Comparison of ENCODE assay signal across 8 mouse cellular contexts in genomic region chr11:12373106-12374098, GRCm38 (mm10).
A peak's percentile ranks its signal among the peaks of the same experiment; 100 is the strongest.
DNase-seq lines count a peak whose midpoint lies in the region; ATAC-seq and TF ChIP-seq lines count a peak whose summit lies in the region.

No protein-coding gene starts in this region.

- H3K4me3 ChIP-seq in forebrain, embryonic 14.5 days (ENCODE audit: low read depth, low read length), result no peak overlapping the region
- H3K4me3 ChIP-seq in heart, postnatal 0 days (ENCODE audit: low read depth, low read length), result no peak overlapping the region
- no peak overlapping the region for H3K4me3 ChIP-seq in liver, embryonic 13.5 days (replicated peaks)
- no peak overlapping the region for H3K4me3 ChIP-seq in neural tube, embryonic 15.5 days (replicated peaks)

- DNase-seq in CD4-positive, CD25-positive, alpha-beta regulatory T cell, adult 2 months (ENCODE audit: low read depth, low spot score), result peak; percentile 3
- DNase-seq in forebrain, embryonic 14.5 days (ENCODE audit: low spot score), result peak; percentile 86
- DNase-seq in heart, postnatal 0 days (ENCODE audit: low spot score), result peak; percentile 78
- peak; percentile 80 to 91 for DNase-seq in kidney, postnatal 25 days
- DNase-seq in liver, embryonic 13.5 days, result no peak
- peak; percentile 52 for DNase-seq in urinary bladder, postnatal 10 days (ENCODE audit: low spot score)

- H3K27ac ChIP-seq in forebrain, embryonic 14.5 days (ENCODE audit: low read depth, low read length), result no peak overlapping the region
- H3K27ac ChIP-seq in heart, postnatal 0 days (ENCODE audit: low read depth), result no peak overlapping the region
- H3K27ac ChIP-seq in liver, embryonic 13.5 days, result no peak overlapping the region
- no peak overlapping the region for H3K27ac ChIP-seq in neural tube, embryonic 15.5 days (replicated peaks)

- H3K4me2 ChIP-seq in forebrain, embryonic 14.5 days (ENCODE audit: low read length), result no peak overlapping the region
- no peak overlapping the region for H3K4me2 ChIP-seq in heart, postnatal 0 days (ENCODE audit: low read depth, low read length)
- H3K4me2 ChIP-seq in liver, embryonic 13.5 days, result no peak overlapping the region
- H3K4me2 ChIP-seq in neural tube, embryonic 15.5 days, result no peak overlapping the region

- no peaks in the 10 kb centered on the region for H3K9me3 ChIP-seq in forebrain, embryonic 14.5 days (replicated peaks; ENCODE audit: control insufficient read depth, low read length)
- H3K9me3 ChIP-seq in heart, postnatal 0 days (replicated peaks; ENCODE audit: control insufficient read depth, low read length), result no peaks in the 10 kb centered on the region
- H3K9me3 ChIP-seq in liver, embryonic 13.5 days (replicated peaks), result no peaks in the 10 kb centered on the region
- H3K9me3 ChIP-seq in neural tube, embryonic 15.5 days (replicated peaks), result no peaks in the 10 kb centered on the region

- WGBS in forebrain, embryonic 14.5 days, result 22% methylated on average over 12 of the region's 12 CpGs
- WGBS in heart, postnatal 0 days, result 26% methylated on average over 12 of the region's 12 CpGs
- 30% methylated on average over 12 of the region's 12 CpGs for WGBS in liver, embryonic 13.5 days (ENCODE audit: insufficient replicate concordance)
- 36% methylated on average over 12 of the region's 12 CpGs for WGBS in neural tube, embryonic 15.5 days

- H3K36me3 ChIP-seq in forebrain, embryonic 14.5 days (ENCODE audit: control insufficient read depth, insufficient read depth, low read length), result no peaks in the 10 kb centered on the region
- no peaks in the 10 kb centered on the region for H3K36me3 ChIP-seq in heart, postnatal 0 days (replicated peaks; ENCODE audit: control insufficient read depth, insufficient read depth, low read length)
- no peaks in the 10 kb centered on the region for H3K36me3 ChIP-seq in liver, embryonic 13.5 days
- no peaks in the 10 kb centered on the region for H3K36me3 ChIP-seq in neural tube, embryonic 15.5 days

- no peak overlapping the region for H3K9ac ChIP-seq in forebrain, embryonic 14.5 days (ENCODE audit: low read length)
- no peak overlapping the region for H3K9ac ChIP-seq in heart, postnatal 0 days (replicated peaks; ENCODE audit: low read depth, low read length)
- no peak overlapping the region for H3K9ac ChIP-seq in liver, embryonic 13.5 days
- H3K9ac ChIP-seq in neural tube, embryonic 15.5 days (replicated peaks), result no peak overlapping the region

- no peaks in the 10 kb centered on the region for H3K27me3 ChIP-seq in forebrain, embryonic 14.5 days (replicated peaks; ENCODE audit: control insufficient read depth, insufficient read depth, low read length)
- no peaks in the 10 kb centered on the region for H3K27me3 ChIP-seq in heart, postnatal 0 days (ENCODE audit: control insufficient read depth, insufficient read depth, low read length)
- H3K27me3 ChIP-seq in liver, embryonic 13.5 days, result no peaks in the 10 kb centered on the region
- H3K27me3 ChIP-seq in neural tube, embryonic 15.5 days (replicated peaks), result 0 out of 2 replicates have a peak, but pooled peaks cover 2% of the 10 kb centered on the region

- peaks cover 3% of the 10 kb centered on the region; the same call in 1 of the 2 replicates for H3K4me1 ChIP-seq in forebrain, embryonic 14.5 days (ENCODE audit: control insufficient read depth, insufficient read depth, low read length)
- no peaks in the 10 kb centered on the region for H3K4me1 ChIP-seq in heart, postnatal 0 days (ENCODE audit: control insufficient read depth, insufficient read depth)
- no peaks in the 10 kb centered on the region for H3K4me1 ChIP-seq in liver, embryonic 13.5 days (replicated peaks)
- no peaks in the 10 kb centered on the region for H3K4me1 ChIP-seq in neural tube, embryonic 15.5 days

- ATAC-seq in cerebellum, adult (ENCODE audit: insufficient number of reproducible peaks, low FRiP score, low TSS enrichment), result peak; percentile 74
- peak; percentile 89 for ATAC-seq in forebrain, embryonic 14.5 days
- peak; percentile 90 for ATAC-seq in heart, postnatal 0 days (ENCODE audit: insufficient read depth, low read depth)
- 0 out of 2 replicates have a peak, but pooled peaks have one; percentile 45 for ATAC-seq in liver, embryonic 13.5 days (ENCODE audit: low read depth)
- ATAC-seq in neural tube, embryonic 15.5 days (ENCODE audit: low FRiP score), result peak; percentile 92

- no peak for TF ChIP-seq EP300 in heart, postnatal 0 days (IDR thresholded peaks at IDR 0.05; ENCODE audit: low read depth)

- TF ChIP-seq CTCF in heart, postnatal 0 days (IDR thresholded peaks at IDR 0.05; ENCODE audit: low read depth), result peak; percentile 95
